Mouse (Mus musculus) urinary bladder, postnatal 25 days (tissue): Measurements from ENCODE around the gene Tgm2.

Source experiments
- DNase-seq: peaks from one replicate; pipeline ENCODE4 v3.0.0; 2022; ENCODE audit warnings: low spot score

Tgm2 gene

GRCm38 (mm10) chr2:158141271-158141670 is 5.0 kb downstream of the Tgm2 start:
- no peak for DNase-seq

- DNase-seq, result no peak
Observed at GRCm38 (mm10) chr2:158140664-158141063, 5.6 kb downstream of the Tgm2 start.

- peak; percentile 35 for DNase-seq
Observed at GRCm38 (mm10) chr2:158139628-158140027, 6.6 kb downstream of the Tgm2 start.

GRCm38 (mm10) chr2:158138778-158139177 is 7.5 kb downstream of the Tgm2 start:
- no peak for DNase-seq

- DNase-seq, result no peak
Observed at GRCm38 (mm10) chr2:158137771-158138170, 8.5 kb downstream of the Tgm2 start.

- no peak for DNase-seq
Observed at GRCm38 (mm10) chr2:158136205-158136604, 10.0 kb downstream of the Tgm2 start.

- no peak for DNase-seq
Observed at GRCm38 (mm10) chr2:158133050-158133449, 13.2 kb downstream of the Tgm2 start.

GRCm38 (mm10) chr2:158132320-158132719 is 13.9 kb downstream of the Tgm2 start:
- DNase-seq, result no peak

- no peak for DNase-seq
Observed at GRCm38 (mm10) chr2:158131197-158131835, 14.9 kb downstream of the Tgm2 start.

- DNase-seq, result no peak
Observed at GRCm38 (mm10) chr2:158130391-158130986, 15.7 kb downstream of the Tgm2 start.

GRCm38 (mm10) chr2:158129291-158130002 is 16.8 kb downstream of the Tgm2 start:
- DNase-seq, result no peak

- no peak for DNase-seq
Observed at GRCm38 (mm10) chr2:158128461-158129130, 17.6 kb downstream of the Tgm2 start.

- DNase-seq, result no peak
Observed at GRCm38 (mm10) chr2:158127872-158128271, 18.4 kb downstream of the Tgm2 start.

GRCm38 (mm10) chr2:158127245-158127644 is 19.0 kb downstream of the Tgm2 start:
- no peak for DNase-seq

GRCm38 (mm10) chr2:158122814-158123213 is 23.4 kb downstream of the Tgm2 start:
- DNase-seq, result no peak

GRCm38 (mm10) chr2:158121645-158122326 is 24.4 kb downstream of the Tgm2 start:
- peak; percentile 66 for DNase-seq

- DNase-seq, result no peak
Observed at GRCm38 (mm10) chr2:158120868-158121267, 25.4 kb downstream of the Tgm2 start.

GRCm38 (mm10) chr2:158120211-158120610 is 26.0 kb downstream of the Tgm2 start:
- DNase-seq, result no peak

GRCm38 (mm10) chr2:158119145-158119544 is 27.1 kb downstream of the Tgm2 start:
- no peak for DNase-seq

- DNase-seq, result no peak
Observed at GRCm38 (mm10) chr2:158116653-158117052, 29.6 kb downstream of the Tgm2 start.

GRCm38 (mm10) chr2:158115838-158116453 is 30.3 kb downstream of the Tgm2 start:
- no peak for DNase-seq

- DNase-seq, result no peak
Observed at GRCm38 (mm10) chr2:158114931-158115330, 31.3 kb downstream of the Tgm2 start.
